Mouse (Mus musculus) c-Kit-negative CD71-positive TER-119-positive erythroid progenitor cells, embryonic 14.5 days (primary cell): ENCODE results near the gene Serpina1b.
"Not testable (repeated sequence)": the region's sequence is repeated elsewhere in the genome, so short reads cannot be mapped to it uniquely, and the experiment has no call there.

Source experiments
- DNase-seq: peaks from one replicate; pipeline ENCODE4 v3.0.0-alpha.2; 2013; ENCODE audit warnings: low read depth, low spot score

Serpina1b gene

DNA sequence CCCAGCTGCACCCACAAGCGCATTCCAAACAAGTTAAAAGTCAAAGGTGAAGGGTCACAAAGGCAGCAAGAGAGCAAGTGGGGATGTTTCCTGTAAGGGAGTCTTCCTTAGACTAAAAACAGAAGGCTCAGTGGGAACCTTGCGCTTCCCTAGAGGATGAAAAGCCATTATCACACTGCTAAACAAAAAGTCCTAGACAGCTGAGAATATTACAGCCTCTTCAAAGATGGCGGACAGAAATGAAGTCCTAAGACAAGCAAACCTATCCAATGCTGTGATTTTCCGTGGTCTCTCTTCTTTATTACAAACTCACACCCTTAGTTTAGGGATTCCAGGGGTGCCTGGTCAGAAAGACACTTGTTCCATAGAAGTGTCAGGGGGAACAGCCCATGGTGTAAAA lies at the start of gene Serpina1b:
Gene Serpina1b, minus strand, starts transcription at position 101 of the 400 bp plus-strand sequence.
- DNase-seq: not testable (repeated sequence)

DNA sequence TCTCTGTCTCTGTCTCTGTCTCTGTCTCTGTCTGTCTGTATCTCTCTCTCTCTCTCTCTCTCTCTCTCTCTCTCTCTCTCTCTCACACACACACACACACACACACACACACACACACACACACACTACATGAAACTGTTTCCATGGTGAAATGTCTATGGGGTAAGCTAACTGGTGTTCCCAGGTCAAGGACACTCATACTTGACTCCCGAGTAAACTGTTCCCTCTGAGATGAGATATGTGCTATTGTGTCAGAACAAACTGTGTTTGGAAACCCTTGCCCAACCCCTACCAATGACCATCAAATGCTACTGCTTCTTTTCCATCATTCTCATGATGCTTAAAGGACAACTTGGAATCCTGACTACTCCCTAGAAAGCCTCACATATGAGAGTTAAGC lies 36.7 kb upstream of the Serpina1b start:
- not testable (repeated sequence) for DNase-seq

DNA sequence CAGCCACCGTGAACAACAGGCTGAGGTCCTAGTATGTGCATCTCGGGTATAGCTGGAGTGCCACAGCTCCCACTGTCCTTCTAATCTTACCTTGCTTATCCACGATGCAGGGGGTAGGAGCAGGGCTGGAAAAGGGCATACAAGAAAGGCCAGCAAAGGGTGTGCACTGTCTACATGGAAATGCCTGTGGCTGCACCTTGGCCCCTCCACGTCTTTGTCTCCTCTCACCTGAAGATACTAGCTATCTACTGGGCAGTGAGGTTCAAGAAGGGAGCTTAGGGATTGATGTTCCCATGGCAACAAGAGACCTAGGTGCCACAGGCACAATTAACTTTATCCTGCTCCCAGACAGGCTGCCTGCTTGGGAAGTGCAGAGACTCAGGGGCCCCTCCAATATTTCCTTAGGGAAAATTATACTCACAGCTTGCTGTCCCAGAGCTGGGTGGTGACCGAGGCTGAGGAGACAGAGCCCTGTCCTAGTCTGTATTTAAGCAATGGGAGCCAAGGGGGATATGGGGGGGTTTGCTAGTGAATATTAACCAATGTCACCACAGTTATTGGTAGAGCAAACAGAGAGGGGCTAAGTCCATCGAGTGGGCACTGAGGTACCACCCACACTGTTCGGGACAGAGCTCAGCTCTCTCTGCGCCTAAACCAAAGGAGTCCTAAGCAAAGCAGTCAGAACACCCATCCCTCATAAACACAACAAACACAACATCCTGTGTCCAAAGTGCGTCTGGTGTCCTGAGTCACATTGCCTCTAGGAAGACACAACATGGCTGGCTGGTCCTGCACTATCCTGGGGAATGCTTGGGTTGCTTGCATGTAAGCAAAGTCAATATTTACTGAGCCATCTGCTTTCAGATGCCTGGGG lies 33.2 kb upstream of the Serpina1b start, which contains the start of gene Serpina1a:
Gene Serpina1a, minus strand, starts transcription at position 462 of the 874 bp plus-strand sequence.
- DNase-seq: not testable (repeated sequence)

DNA sequence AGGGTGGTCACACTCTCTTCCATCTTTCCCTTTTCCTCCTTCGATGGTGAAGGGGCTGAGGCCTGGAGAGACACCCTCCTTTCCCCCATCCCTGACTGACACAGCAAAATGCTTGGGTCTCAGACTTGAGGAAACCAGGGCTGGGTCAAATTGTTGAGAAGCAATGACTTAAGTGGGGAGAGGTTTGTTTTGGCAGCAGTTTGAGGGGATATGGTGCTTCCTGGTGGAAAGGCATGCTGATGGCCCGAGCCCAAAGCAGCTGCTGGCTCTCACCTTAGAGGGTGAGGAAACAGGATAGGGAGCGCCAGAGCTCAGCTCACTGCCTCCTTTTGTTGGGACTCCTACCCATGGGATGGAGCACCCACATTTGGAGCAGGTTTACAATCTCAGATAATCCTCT lies 30.8 kb upstream of the Serpina1b start:
- no peak for DNase-seq

DNA sequence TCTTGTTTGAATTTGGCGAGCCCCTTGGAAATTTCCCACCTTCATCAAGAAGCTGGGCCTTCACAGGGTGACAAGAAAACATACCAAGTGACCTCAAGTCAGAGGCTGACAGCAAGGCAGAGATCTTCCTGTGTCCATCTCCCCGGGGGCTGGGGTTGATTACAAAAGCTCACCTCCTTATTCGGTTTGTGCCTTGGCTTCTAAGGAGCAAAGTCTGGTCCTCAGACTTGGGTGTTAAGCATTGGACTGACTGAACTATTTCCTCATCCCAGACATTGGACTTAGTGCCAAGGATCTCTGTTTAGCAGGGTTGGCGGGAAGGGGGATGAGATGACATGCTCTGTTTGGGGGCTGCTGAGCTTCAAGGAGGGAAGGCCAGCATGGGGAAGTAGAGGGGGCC lies 30.4 kb upstream of the Serpina1b start:
- DNase-seq: not testable (repeated sequence)

DNA sequence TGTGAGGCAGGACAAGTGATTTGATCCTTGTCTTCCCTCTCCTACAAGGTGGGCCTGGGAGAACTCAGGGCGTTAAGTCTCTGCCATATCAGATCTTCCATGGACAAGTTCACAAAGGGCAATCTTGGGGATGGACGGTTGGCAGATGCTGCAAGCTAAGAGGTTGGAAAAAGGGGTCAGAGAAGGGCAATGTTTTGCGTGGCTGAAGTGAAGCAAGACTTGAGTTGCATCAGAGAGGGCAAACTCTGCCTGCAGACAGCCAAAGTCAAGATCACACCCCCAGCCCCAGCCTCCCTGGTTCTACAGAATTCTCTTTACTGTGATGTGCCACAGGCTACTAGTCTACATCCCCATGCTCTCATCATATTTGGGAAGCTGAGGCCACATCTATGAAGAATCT lies 29.4 kb upstream of the Serpina1b start:
- not testable (repeated sequence) for DNase-seq

DNA sequence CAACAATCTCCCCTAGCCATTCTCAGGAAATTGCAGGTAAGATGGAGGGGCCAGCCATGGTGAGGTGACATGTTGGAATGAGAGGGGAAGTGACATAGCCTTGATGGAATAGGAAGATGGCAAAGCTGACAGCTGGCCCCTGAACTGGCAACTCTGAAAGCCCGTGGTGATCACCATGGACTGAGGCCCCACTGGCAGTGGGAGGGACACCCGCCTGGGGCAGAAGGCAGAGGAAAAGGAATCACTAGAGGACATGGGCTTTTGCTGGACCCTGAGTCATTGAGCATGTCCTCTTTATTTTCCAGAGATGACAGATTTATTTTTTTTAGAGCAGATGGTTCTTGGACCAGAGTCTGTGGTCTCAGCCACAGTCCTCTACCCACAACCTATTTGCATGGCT lies 22.9 kb upstream of the Serpina1b start:
- not testable (repeated sequence) for DNase-seq

DNA sequence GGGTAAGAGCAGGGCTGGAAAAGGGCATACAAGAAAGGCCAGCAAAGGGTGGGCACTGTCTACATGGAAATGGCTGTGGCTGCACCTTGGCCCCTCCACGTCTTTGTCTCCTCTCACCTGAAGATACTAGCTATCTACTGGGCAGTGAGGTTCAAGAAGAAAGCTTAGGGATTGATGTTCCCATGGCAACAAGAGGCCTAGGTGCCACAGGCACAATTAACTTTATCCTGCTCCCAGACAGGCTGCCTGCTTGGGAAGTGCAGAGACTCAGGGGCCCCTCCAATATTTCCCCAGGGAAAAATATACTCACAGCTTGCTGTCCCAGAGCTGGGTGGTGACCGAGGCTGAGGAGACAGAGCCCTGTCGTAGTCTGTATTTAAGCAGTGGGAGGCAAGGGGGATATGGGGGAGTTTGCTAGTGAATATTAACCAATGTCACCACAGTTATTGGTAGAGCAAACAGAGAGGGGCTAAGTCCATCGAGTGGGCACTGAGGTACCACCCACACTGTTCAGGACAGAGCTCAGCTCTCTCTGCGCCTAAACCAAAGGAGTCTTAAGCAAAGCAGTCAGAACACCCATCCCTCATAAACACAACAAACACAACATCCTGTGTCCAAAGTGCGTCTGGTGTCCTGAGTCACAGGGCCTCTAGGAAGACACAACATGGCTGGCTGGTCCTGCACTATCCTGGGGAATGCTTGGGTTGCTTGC lies 2.4 kb downstream of the Serpina1b start:
- DNase-seq: not testable (repeated sequence)

DNA sequence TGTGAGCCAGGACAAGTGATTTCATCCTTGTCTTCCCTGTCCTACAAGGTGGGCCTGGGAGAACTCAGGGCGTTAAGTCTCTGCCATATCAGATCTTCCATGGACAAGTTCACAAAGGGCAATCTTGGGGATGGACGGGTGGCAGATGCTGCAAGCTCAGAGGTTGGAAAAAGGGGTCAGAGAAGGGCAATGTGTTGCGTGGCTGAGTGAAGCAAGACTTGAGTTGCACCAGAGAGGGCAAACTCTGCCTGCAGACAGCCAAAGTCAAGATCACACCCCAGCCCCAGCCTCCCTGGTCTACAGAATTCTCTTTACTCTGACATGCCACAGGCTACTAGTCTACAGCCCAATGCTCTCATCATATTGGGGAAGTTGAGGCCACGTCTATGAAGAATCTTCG lies 6.3 kb downstream of the Serpina1b start:
- DNase-seq: not testable (repeated sequence)

DNA sequence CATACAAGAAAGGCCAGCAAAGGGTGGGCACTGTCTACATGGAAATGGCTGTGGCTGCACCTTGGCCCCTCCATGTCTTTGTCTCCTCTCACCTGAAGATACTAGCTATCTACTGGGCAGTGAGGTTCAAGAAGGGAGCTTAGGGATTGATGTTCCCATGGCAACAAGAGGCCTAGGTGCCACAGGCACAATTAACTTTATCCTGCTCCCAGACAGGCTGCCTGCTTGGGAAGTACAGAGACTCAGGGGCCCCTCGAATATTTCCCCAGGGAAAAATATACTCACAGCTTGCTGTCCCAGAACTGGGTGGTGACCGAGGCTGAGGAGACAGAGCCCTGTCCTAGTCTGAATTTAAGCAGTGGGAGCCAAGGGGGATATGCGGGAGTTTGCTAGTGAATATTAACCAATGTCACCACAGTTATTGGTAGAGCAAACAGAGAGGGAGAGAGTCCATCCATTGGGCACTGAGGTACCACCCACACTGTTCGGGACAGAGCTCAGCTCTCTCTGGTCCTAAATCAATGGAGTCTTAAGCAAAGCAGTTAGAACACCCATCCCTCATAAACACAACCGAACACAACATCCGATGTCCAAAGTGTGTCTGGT lies 56.8 kb downstream of the Serpina1b start, which contains the start of gene Serpina1d:
Gene Serpina1d, minus strand, starts transcription at position 347 of the 606 bp plus-strand sequence.
- DNase-seq: not testable (repeated sequence)

DNA sequence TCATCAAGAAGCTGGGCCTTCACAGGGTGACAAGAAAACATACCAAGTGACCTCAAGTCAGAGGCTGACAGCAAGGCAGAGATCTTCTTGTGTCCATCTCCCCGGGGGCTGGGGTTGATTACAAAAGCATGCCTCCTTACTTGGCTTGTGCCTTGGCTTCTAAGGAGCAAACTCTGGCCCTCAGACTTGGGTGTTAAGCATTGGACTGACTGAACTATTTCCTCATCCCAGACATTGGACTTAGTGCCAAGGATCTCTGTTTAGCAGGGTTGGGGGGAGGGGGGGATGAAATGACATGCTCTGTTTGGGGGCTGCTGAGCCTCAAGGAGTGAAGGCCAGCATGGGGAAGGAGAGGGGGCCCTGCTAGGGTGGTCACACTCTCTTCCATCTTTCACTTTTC lies 59.6 kb downstream of the Serpina1b start:
- DNase-seq: not testable (repeated sequence)

DNA sequence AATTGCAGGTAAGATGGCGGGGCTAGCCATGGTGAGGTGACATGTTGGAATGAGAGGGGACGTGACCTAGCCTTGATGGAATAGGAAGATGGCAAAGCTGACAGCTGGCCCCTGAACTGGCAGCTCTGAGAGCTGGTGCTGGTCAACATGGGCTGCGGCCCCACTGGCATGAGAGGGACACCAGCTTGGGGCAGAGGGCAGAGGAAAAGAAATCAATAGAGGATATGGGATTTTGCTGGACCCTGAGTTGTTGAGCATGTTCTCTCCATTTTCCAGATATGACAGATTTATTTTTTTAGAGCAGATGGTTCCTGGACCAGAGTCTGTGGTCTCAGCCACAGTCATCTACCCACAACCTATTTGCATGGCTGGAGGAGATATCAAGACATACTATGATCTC lies 67.1 kb downstream of the Serpina1b start:
- not testable (repeated sequence) for DNase-seq

DNA sequence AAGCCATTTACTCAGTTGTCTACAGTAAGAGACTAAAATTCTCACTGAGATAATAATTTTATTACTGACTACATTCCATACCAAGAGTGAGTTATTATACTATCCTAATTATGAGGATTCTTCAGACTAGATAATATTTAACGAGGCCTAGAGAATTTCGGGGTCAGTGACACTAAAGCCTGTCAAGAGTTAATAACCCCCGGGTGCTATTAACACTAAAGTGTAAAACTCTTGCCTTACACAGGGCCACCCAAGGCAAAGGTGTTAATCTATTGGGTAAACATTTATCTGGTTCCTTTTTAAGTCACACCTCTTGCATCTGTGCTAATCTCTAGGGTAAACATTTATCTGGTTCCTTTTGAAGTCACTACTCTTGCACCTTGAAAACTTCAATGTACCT lies 69.9 kb downstream of the Serpina1b start:
- not testable (repeated sequence) for DNase-seq

DNA sequence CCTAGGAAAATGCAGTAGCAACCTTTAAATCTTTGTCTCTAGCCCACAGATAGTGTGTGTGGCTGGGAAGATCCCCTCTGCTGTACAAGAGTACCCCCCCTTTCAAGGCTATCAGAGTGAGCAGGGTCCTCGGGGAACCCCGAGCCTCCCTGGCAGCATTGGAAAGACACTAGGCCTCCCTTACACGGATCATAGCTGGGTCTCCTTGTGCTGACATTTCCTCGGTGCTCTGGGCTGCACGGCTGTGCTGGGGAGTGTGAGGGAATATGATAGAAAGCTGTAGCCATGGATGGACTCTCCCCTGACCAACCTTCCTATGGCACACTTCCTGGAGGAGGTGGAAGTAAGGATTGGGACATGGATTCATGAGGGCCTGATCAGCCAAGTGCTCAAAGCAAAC lies 84.2 kb downstream of the Serpina1b start:
- DNase-seq: not testable (repeated sequence)

DNA sequence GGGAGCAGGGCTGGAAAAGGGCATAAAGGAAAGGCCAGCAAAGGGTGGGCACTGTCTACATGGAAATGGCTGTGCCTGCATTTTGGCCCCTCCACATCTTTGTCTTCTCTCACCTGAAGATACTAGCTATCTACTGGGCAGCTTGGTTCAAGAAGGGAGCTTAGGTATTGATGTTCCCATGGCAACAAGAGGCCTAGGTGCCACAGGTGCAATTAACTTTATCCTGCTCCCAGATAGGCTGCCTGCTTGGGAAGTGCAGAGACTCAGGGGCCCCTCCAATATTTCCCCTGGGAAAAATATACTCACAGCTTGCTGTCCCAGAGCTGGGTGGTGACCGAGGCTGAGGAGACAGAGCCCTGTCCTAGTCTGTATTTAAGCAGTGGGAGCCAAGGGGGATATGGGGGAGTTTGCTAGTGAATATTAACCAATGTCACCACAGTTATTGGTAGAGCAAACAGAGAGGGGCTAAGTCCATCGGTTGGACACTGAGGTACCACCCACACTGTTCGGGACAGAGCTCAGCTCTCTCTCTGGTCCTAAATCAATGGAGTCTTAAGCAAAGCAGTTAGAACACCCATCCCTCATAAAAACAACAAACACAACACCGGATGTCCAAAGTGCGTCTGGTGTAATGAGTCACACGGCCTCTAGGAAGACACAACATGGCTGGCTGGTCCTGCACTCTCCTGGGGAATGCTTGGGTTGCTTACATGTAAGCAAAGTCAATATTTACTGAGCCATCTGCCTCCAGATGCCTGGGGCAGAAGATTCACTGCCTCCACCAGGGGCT lies 92.2 kb downstream of the Serpina1b start:
- not testable (repeated sequence) for DNase-seq

DNA sequence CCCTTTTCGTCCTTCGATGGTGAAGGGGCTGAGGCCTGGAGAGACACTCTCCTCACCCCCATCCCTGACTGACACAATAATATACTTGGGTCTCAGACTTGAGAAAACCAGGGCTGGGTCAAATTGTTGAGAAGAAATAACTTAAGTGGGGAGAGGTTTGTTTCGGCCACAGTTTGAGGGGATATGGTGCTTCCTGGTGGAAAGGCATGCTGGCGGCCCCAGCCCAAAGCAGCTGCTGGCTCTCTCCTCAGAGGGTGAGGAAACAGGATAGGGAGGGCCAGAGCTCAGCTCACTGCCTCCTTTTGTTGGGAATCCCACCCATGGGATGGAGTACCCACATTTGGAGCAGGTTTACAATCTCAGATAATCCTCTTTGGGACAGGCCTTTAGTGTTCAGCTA lies 94.6 kb downstream of the Serpina1b start:
- DNase-seq: not testable (repeated sequence)

DNA sequence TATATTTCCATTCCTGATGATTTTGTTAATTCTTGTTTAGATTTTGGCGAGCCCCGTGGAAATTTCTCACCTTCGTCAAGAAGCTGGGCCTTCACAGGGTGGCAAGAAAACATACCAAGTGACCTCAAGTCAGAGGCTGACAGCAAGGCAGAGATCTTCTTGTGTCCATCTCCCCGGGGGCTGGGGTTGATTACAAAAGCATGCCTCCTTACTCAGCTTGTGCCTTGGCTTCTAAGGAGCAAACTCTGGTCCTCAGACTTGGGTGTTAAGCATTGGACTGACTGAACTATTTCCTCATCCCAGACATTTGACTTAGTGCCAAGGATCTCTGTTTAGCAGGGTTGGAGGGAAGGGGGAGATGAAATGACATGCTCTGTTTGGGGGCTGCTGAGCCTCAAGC lies 95.1 kb downstream of the Serpina1b start:
- DNase-seq: not testable (repeated sequence)

DNA sequence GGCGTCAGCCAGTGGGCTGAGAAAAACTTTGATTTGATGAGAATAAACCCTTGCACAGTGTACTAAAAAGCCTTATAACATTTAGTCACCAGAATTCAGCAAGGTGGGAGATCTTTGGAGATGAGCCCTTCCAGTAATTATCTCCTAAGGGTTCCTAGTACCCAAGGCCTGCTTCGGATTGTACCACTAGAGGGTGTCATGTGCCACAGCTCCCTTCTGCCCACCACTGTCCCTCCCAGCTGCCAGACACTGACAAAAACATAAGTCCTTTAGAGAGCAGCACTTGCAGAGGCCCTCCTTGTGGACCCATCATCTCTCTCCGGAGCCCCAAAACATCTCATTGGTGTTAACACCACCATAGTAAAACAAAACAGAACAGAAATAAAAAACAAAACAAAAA lies 118.6 kb downstream of the Serpina1b start:
- no peak for DNase-seq

DNA sequence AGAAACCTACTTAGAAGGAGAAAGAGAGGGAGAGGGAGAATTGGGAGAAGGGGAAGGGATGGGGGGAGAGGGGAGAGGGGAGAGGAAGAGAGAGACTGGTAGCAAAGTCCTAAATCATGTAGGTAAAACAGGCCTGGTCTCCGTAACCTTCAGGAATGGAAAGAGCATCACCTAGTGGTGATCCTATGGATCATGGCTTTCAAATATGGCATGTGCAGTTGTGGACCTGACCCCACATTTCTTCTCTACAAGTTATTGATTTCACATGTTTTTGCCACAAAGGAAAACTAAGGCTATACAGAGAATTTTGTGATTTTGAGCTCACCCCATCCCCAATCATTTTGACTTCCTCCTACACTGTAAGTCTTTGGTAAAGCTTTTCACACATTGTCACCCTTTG lies 119.8 kb downstream of the Serpina1b start:
- no peak for DNase-seq

DNA sequence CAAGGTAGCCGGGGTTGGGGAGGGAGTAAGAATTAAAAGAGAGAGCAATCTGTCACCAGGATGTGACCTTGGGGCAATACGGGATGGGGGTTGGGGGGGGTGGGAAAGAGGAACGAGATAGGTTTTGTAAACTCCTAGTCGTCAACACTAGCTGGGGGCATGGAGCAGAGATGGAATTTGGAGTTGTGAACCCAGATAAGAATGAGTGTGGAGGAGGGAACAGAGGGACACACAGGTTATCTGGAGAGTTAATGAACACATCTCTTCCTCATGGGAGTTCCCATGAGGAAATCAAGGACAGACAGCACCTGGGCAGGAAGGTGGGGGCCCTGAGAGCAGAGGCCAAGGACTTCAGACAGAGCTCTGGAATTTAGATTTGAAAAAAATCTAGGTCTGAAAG lies 124.1 kb downstream of the Serpina1b start:
- DNase-seq: no peak

DNA sequence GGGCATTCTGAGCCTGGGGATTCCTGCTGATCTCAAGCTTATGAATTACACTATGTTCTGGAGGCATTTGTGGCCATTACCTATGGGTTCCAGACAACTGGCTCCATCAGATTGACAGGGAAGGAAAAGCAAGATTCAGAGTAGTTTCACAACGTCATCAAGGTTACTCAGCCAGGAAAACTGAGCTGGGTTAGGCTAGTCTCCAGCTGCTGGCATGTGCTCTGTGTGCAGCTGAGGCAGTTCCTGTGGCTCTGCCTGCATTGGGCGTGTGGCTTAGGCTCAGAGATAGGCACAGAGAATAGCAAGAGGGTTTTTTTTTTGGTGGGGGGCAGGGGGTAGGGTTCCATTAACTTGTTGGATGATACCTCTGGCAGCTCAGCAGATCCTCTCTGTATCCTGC lies 124.6 kb downstream of the Serpina1b start:
- no peak for DNase-seq
